Mouse (Mus musculus) liver, adult (tissue): ENCODE measurements at regions not wholly inside any gene's neighbourhood (a gene's known extent, or its start where the extent isn't known, plus 50 kb on each side); places are given as distances from the start of the nearest gene placed in this dataset.

Experiments
- GATA4 ChIP-seq: IDR thresholded peaks from 2 replicates; pipeline ENCODE4 v1.6.1; 2014; ENCODE audit warnings: mild to moderate bottlenecking, low read length; ENCODE audit not compliant: insufficient replicate concordance

DNA sequence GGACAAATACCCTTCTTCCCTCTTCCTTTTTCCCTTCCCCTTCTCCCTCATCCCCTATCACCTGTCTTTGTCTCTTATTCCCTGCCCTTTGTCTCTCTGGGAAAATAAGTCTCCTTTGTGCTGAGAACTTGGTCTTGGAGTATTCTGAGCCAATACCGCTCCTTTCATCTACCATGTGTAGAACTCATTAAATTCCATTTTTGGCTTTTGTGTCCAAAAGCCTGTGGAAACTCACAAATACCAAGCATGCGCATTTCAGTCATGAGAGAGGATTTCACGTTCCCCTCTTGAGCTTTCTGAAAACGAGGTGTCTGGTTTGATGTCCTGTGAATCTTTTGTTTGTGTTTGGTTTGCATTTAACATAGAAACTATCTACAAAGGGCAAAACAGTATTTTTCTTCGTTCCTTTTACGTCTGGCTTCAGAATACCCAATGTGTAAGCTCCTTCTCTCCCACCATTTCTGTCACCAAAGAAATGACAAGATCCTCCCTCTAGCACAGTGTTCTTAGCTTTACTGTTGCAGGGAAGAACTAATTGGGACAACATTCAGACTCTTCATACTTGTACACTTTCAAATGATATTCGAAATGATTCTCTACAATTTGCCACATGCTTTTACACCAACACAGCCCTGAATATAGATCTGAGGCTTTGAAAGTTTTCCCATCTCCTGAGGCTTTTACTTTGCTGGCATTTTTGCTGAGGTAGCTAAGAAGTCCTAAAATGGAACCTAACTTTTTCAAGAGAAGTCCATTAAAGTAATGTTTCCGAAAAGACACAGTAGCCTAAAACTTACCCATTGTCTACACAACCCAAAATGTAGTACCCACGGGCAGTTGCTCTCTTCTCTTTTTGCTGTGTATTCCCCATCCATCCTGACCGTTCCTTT is 174.5 kb downstream of the Ifng start:
- TF ChIP-seq GATA4: no peak

DNA sequence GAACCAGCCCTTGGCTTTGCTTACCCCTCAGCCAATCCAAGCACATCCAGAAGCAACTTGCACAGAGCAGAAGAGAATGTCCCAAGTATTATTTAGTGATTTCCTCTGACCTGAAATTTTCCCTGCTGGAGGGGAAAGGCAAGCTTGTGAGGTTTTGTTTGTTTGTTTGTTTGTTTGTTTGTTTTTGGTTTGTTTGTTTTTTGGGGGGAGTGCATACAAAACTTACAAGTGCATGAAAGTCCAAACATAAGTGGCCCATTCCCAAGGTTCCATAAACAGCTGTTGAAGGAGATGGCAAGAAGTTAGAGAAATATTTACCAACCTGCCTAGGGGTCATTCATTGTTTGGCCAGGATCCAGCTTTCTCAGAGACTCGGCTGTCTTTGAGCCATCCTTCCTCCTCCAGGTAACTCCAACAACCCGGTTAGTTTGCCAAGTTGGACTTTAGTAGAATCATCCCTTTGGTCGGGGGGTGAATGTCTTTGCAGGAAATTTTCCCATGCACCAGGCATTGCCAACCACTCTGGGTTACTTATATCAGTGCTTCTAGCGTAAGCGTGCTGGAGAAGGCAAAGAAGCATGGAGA is 175.3 kb downstream of the Ifng start:
- no peak for TF ChIP-seq GATA4

DNA sequence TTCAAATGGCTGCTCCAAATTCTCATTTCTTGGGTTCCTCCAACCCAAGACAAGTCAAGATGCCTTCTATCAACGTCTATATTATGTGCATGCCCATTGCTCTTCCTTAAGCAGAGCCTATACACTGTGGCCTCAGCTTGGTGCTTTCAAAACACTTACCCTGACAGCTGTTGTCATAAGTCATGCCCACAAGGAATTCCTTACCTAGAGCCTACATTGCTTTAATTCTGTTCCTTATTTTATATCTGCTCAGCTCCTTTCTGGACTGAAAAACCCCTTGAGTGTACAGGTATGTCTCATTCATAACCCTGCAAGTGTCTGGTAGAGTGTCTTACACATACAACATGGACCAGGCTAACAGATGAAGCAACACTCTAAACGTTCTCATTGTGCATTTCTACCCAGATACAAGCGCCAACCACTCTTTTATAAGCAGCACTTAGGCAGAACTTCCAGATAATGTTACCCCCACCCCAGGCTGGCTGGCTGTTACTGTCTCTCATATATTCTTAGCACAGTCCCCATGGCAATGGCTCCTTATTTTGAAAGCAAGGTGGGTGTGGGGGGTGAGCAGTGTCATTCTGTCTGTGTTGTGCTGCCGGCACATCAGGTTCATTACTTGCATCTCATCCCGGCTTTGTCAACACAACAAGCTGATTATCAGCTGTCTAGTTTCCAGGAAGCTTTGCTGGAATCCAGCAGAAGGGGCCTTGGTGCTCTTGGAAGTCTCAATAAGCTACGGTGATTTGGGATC is 176.6 kb downstream of the Ifng start:
- TF ChIP-seq GATA4: no peak

DNA sequence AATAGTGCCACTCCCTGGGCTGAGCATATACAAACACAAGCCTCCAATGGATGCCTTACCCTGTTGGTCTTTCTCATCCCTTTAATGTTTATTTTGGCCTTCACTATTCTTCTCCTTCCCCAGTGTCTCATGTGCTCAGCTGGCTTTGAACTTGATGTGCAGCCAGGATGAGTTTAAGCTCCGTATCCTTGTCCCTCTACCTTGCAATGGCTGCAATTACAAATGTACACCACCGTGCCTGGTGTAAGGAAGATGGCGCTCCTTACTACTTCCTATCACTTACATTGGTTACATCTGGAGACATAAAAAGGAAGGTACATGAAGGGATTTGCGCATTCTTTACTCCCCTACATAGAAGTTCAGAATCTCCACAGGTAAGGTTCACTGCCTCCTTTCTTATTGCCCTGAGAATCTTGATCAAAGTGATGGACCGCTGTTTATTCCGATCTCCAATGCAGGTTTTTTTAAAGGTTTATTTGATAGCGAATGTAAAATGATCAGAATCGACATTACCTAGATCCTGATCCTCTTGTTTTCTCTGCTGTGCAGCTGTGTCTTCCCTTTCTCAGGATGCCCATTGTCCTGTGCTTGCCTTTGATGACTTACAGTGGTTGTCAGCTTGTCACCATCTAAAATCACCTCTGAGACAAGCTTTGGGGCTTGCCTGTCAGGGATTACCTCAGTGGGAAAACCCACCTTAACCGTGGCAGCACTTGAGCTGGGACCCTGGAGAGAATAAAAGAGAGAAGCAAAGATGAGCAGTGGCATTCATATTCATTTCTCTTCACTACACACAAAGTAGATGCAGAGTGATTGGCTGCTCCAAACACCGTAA is 178.1 kb downstream of the Ifng start:
- no peak for TF ChIP-seq GATA4

DNA sequence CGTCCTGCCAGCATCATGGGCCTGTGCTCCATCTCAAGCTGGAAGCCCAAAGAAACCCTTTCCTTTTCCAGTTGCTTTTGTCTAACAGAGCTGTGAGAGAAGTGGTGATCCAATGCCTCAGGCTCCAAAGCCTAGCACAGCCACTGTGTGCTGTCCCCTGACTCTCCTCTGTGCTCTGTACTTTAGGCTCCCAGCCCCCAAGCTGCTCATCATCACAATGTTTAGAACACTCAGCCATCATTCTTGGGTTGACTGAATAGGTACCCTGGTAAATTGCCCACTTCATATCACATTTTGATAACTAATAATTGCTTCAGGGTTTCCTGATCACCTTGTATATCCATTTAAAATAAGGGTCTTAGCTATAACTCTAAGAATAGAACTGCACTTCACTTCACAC is 178.8 kb downstream of the Ifng start:
- TF ChIP-seq GATA4: no peak

DNA sequence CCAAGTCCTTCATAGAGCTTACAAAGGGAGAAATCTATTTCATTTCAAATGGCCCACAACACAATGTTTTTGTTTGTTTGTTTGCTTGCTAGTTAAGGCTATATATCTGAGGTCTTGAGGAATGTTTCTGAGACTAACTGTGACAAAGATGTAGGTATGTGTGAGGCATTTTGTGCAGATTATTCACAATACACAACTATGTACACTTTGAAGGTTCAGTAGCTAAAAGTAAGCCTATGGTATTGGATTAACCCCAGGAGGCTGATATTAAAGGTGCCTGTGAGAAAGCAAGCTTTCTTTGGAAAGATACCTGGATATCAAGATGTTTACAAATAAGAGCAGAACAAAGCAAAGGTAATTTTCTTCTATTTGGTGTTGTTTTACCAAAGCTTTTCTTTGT is 179.8 kb downstream of the Ifng start:
- no peak for TF ChIP-seq GATA4

DNA sequence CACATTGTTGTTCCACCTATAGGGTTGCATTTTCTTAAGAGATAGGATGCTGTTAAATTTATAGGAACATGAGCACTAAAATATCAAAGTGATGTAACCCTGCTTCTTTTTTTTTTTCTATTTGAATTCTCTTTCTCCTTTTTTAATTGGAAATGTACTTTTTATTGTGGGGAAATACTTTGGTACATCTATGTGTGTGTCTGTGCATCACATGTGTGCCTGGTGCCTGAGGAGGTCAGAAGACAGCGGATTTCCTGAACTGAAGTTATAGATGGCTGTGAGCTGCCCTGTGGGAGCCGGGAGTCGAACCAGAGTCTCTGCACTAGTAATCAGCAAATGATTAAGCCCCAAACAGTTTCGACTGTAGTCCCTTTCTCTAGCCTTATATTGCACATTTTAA is 180.7 kb downstream of the Ifng start:
- TF ChIP-seq GATA4: no peak

DNA sequence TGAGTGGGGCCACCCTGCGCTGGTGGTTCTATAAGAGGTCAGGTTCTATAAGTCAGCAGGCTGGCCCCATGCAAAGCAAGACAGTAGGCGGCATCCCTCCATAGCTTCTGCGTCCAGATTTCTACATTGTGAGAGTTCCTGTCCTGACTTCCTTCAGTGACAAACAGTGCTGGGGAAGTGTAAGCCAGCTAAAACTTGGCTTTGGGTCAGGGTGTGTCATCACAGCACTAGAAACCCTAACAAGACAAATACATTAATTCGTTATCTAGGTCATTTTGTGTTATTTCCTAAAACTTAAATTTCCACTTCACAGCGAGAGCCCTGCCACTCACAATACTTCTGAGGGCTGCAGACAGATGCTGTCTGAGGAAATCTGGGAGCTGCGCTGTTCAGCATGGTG is 181.3 kb downstream of the Ifng start:
- no peak for TF ChIP-seq GATA4

DNA sequence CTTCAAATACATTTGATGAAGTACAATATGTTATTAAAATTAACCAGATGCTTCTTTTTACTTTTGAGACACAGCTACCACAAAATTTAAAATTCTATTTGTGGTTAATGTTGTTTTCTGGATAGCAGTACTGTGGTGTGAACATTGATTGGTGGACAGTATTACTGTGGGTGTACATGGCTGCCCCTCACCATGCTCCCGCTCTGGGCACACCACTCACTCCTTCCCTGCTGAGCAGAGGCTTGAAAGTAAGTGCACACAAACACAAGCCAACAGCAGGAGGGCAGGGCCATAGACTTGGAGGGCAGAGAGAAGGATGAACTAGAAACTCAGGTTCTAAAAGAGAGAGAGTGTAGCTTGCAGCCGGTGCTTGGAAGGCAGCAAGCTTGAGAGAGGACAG is 182.1 kb downstream of the Ifng start:
- no peak for TF ChIP-seq GATA4

DNA sequence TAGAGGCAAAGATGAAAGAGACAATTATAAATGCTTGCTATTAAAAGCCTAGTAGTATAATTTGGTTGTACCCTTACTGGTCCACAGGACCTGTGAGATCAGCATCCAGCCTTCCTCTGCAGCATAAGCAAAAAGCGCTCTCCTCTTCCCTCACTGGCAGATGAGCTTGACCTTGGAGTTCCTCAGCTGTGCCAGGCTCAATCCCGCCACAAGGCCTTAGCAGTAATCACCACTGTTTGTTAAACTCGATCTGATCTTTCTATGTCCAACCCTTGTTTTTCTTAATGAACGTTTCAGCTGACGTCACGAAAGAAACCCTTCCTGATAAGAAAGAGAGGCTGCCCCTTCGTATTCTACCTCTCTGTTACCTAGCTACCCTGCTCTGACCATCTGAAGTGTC is 183.5 kb downstream of the Ifng start:
- TF ChIP-seq GATA4: no peak

DNA sequence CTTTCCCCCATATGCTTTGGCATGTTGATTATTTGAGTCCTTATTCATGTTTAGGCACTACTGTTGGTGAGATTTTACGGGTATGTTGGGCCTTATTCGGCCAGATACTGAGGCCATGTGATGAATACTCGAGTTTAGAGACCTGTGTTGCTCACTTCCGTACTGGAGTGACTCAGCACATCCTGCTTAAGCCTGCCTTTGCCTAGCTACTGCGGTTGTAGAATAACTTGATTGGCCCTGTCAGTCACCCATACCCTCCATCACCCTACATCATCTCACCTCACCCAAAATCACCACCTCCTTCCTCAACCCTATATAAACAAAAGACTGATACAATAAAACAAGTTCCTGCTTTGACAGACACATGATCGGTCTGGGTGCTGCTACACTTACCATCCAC is 187.2 kb downstream of the Ifng start:
- TF ChIP-seq GATA4: no peak

DNA sequence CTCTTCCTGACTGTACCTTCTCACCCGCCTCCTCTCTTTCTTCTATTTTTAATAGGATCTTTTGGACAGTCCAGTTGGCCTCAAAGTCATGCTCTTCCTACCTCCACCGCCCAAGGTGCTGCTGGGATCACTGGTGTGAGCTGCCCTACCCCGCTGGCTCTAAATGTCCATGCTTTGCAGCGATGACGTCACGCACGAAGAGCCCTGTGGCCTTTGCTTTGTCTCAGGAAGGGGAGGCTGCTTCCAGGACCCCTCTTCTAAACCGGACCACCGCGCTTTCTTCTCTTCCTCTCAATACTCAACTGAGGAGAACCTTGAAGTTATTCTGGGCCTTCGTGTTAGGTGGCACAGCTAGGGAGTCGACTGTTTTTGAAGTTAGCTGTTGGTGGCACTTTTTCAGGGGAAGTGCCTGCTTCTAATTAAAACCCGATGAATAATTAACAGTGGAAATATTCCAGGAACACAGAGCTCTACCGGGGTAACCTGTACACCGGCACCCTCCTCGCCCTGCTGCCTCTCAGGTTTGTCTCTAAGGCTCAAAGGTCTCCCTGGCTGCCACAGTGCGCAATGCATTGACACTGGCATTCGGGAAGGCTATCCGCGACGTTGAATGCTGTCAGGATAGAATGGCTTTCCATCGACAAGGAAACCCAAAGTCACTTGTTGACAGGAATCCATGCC is 188.7 kb downstream of the Ifng start:
- no peak for TF ChIP-seq GATA4

DNA sequence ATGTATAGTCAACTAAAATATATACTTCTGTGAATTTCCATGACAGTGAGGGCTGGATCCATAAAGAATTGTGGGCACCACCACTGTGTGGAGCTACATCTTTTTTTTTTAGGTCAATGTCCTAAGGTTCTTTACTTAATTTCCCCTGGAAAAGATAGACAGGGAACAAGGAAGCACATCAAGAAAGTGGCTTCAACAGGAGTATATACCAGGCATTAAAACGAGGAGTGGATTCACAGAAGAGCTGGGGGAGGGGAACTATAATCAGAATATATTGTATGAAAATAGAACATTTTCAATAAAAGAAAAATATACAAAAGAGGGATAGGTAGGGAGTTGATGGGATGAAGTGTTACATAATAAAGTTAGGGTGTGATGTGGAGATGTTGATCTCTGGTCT is 190.9 kb downstream of the Ifng start:
- no peak for TF ChIP-seq GATA4

DNA sequence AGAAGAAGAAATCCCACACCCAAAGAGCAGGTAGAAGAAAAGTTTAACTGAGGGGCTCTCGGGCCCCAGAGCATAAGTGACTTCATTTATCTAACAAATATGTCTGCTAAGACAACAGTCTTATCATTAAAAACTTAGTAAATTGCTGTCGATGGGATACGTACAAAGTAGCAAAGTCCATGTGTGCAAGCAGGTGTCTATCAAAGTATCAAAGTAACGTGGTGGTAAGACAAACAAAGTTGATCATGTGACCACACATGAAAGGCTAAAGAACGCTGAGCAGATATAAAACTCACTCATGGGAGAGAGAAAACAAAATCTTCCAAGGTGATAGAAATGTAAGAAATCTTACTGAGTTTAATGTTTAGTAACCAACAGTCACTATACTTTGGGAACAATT is 191.3 kb downstream of the Ifng start:
- TF ChIP-seq GATA4: no peak

DNA sequence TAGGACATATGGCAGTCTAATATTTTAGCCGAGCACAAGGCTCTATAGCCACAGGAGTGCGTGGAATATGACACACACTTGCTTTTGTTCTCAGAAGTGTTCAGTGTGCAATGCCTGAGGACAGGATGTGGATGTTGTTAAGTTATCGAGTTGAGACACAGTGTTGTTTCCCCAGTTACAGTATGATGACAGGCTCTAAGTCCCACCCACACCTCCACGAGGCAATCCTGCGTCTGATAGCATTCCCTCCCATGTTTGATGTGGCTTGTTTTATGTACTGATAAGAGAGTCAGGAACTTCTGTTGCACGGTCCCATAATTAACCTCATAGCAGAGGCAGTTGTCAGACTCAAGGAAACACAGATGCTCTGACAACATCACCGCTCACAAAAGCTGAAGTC is 192.6 kb downstream of the Ifng start:
- no peak for TF ChIP-seq GATA4
